Mouse (Mus musculus): ENCODE data around the gene Btbd6. TPM values are rescaled to one million over a fixed set of nuclear protein-coding genes. Genes with fewer than 3 reads are reported as not detected.

The Btbd6 gene
- polyA plus RNA-seq, 1 experiment from 2014 or later: 23.0 TPM

DNA sequence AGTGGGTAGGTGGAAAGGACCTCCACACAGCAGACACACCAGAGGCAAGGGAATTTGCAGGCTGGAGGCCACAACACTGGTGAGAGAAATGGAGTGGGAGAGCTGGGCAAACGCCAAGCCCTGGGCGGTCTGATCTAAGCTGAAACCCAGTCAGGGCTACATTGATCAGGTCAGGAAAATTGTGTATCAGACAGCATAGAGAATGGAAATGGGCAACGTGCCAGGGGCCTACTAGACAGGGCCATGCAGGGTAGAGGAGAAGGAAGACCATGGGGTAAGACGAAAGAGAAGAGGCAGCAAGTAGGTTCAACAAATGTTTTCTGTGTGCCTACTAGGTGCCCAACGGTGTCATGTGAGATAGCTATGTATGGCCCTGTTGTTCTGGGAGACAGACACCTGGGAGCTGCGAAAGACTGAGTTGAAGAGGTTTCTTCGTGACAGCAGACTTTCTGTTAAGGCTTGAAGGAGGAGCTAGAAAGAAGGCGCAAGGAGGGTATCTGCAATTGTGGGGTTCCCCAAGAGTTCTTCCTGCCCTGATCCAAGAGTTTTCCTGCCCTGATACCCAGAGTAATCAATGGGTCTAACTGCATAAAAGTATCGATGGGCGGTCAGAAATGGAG lies 35.0 kb upstream of the Btbd6 start:
- Histone ChIP-seq H3K36me3 (no peaks in the 10 kb centered on the region), H3K27me3 (replicated peaks) (0 out of 2 replicates have a peak, but pooled peaks cover 17% of the 10 kb centered on the region), H3K4me2 (peak overlapping the region; percentile 83), H3K27ac (ENCODE audit: poor library complexity, severe bottlenecking) (no peak overlapping the region), H3K4me1 (replicated peaks) (peaks cover 36% of the 10 kb centered on the region), H3K9ac (peak overlapping the region; percentile 85), H3K4me3 (peak overlapping the region; percentile 83), H3K9me3 (replicated peaks) (no peaks in the 10 kb centered on the region)
- no peak for ATAC-seq (ENCODE audit: insufficient number of reproducible peaks, low FRiP score)
- 38% methylated on average over 10 of the region's 10 CpGs for WGBS

DNA sequence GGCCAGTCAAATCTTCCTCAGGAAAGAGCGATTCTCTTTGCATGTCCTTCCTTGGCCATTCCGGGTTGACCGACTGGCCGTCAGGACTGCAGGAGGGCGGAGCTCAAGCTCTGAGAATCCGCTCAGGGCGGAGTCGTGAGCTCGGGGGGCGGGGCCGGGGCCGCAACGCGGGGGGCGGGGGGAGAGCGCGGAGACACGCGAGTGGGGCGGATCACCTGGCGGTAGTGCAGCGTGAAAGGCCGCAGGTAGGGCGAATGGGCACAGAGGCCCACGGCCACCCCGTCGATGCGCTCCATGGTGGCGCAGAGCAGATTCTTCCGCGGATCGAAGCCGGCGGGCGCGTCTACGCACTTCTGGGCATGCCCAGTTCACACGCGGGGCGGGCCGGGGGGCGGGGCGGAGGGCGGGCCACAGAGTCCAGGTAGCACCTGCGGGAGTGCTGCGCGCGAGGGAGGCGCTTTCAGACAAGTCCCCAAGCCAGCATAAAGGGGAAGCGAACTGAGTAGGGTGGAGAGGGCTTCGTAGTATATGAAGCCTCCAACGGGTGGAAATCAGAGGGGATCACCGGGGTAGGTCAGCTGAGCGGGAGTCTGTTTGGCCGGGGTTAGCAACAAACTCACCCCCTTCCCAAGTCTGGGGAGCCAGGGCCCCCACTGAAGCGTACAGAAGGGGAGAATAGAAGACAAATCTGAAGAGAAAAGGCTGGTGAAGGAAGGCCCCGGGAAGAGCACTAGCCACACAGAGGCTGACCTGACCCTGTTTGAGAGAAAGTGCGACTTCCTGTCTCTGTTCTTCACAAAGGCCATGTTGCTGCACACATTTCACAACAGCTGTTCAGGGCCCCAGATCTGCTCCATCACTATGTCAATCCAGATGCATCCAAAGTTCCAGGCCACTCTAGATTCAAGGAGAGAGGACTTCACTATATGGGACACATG lies 34.2 kb upstream of the Btbd6 start, which contains the start of gene Nudt14:
Gene Nudt14 (minus strand): TSS at position 349 of the 938 bp plus-strand sequence.
- no peaks in the 10 kb centered on the region for H3K36me3 ChIP-seq
- 2% methylated on average over 58 of the region's 58 CpGs for WGBS

DNA sequence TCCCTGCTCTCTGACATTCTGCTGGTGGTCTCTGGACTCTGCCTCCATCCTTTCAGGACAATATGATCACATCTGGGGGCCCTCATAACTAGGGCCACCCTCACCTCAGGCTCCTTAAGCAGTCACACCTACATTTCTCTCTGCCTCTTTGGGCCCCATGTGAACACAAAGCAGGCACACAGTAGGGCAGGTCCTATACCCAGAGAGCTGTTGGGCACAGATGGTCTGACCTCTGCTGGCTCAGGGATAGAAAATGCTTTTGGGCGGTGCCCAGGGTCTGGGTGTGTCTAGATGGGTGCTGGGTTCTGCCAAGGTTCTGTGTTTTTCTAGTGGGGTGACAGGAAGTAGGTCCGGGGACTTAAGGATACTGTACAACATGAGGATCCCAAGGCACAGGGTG lies 32.6 kb upstream of the Btbd6 start:
- ATAC-seq (ENCODE audit: insufficient number of reproducible peaks, low FRiP score): no peak
- Histone ChIP-seq H3K9me3 (replicated peaks) (no peaks in the 10 kb centered on the region), H3K4me3 (no peak overlapping the region), H3K4me1 (replicated peaks) (peaks cover 30% of the 10 kb centered on the region), H3K27me3 (replicated peaks) (peaks cover 14% of the 10 kb centered on the region; the same call in 1 of the 2 replicates), H3K27ac (ENCODE audit: poor library complexity, severe bottlenecking) (no peak overlapping the region), H3K9ac (no peak overlapping the region), H3K4me2 (no peak overlapping the region), H3K36me3 (no peaks in the 10 kb centered on the region)
- 70% methylated on average over 2 of the region's 2 CpGs for WGBS

More for the DNA sequence above, 34.2 kb upstream of the Btbd6 start, which contains the start of gene Nudt14:
- Histone ChIP-seq H3K9ac (peak within 1 kb of the TSS; percentile 85), H3K4me1 (replicated peaks) (peaks cover 36% of the 10 kb centered on the region), H3K9me3 (replicated peaks) (no peaks in the 10 kb centered on the region), H3K4me3 (peak within 1 kb of the TSS; percentile 83), H3K27me3 (replicated peaks) (0 out of 2 replicates have a peak, but pooled peaks cover 17% of the 10 kb centered on the region), H3K4me2 (peak within 1 kb of the TSS; percentile 83), H3K27ac (ENCODE audit: poor library complexity, severe bottlenecking) (peak within 1 kb of the TSS; percentile 58; the same call in 1 of the 2 replicates)
- ATAC-seq (ENCODE audit: insufficient number of reproducible peaks, low FRiP score): peak; percentile 88

DNA sequence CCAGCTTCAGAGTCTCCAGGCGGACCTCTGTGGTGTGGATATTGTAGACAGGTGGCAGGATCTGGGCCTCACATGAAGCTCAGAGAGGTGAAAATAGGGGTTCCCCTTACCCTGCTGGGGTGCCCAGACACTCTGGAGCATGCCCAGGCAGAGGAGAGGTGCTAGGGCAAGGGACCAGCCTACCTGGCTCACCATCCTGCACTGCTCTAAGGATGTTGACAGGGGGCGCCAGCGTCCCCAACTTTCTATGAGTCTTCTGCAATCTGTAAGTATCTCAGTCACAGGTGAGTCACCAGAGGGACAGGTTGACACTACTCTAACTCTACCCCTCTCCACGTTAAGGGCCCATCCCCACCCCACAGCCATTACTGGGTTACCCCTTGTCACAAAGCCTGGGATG lies 29.0 kb upstream of the Btbd6 start:
- H3K9ac ChIP-seq: no peak overlapping the region
- no peaks in the 10 kb centered on the region for H3K9me3 ChIP-seq (replicated peaks)
- peak overlapping the region; percentile 18; the same call in 1 of the 2 replicates for H3K27ac ChIP-seq (ENCODE audit: poor library complexity, severe bottlenecking)
- no peak overlapping the region for H3K4me3 ChIP-seq
- H3K4me2 ChIP-seq: no peak overlapping the region
- ATAC-seq (ENCODE audit: insufficient number of reproducible peaks, low FRiP score): no peak
- H3K4me1 ChIP-seq (replicated peaks): peaks cover 35% of the 10 kb centered on the region
- no peaks in the 10 kb centered on the region for H3K36me3 ChIP-seq
- 25% methylated on average over 4 of the region's 4 CpGs for WGBS
- H3K27me3 ChIP-seq (replicated peaks): peaks cover 4% of the 10 kb centered on the region; the same call in 1 of the 2 replicates

DNA sequence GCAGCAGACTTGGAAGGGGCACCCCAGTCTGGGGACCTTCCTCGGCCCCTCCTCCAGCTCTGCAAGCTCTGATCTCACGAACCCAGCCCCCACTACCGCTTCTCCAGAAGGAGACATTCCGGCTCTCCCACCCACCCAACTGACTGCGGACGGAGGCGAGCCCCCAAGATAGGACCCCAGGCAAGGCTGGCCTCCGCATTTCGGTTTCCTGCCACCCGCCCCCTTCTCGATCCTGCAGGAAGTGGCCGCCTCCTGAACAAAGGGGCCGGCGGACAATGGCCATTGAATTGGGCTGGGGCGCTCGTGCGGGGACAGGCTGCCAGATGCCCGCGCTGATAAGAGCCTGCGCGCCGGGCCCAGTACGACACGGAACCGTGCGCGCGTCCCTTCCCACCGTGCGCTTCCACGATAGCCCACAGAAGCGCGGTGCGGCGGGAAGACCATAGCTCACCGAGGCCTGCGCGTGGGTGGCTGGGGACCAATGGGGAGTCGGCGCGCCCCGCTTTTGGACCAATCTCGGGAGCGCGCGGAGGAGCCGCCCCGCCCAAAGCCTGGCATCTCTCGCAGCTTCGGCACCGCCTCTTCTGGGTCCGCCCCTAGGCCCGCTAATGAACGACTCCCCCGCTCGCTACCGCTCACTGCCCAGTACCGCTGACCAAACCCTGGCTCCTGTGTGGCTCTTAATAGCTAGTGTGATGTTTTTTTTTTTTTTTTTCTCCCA lies 26.1 kb upstream of the Btbd6 start:
- H3K27ac ChIP-seq (ENCODE audit: poor library complexity, severe bottlenecking): peak overlapping the region; percentile 72
- ATAC-seq (ENCODE audit: insufficient number of reproducible peaks, low FRiP score): peak; percentile 77
- H3K9me3 ChIP-seq (replicated peaks): no peaks in the 10 kb centered on the region
- H3K4me1 ChIP-seq (replicated peaks): peaks cover 47% of the 10 kb centered on the region
- WGBS: under 1% methylated on average over 58 of the region's 58 CpGs
- H3K36me3 ChIP-seq: no peaks in the 10 kb centered on the region
- H3K4me2 ChIP-seq: peak overlapping the region; percentile 94
- peaks cover 4% of the 10 kb centered on the region; the same call in 1 of the 2 replicates for H3K27me3 ChIP-seq (replicated peaks)
- peak overlapping the region; percentile 73 for H3K9ac ChIP-seq
- peak overlapping the region; percentile 59 for H3K4me3 ChIP-seq

DNA sequence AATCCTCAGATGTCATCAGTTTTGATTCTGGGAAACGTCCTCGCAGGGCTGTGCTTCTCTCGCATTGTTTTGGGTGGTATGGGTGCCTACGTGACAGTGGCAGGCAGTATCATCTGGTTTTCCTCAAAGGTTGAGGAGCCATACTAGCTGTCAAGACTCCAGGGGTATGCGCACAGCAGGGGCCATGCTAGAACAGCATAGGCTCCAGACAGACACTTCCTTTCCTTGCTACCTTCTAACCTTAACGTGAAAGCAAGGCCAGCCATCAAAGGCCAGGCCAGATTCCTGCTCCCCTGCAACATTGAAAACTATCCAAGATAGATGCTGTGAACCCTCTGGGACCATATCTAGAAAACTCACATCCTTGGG lies 25.5 kb upstream of the Btbd6 start:
- H3K36me3 ChIP-seq: no peaks in the 10 kb centered on the region
- H3K4me1 ChIP-seq (replicated peaks): peaks cover 47% of the 10 kb centered on the region
- ATAC-seq (ENCODE audit: insufficient number of reproducible peaks, low FRiP score): no peak
- WGBS: 2% methylated on average over 6 of the region's 6 CpGs
- H3K4me3 ChIP-seq: peak overlapping the region; percentile 59
- no peaks in the 10 kb centered on the region for H3K9me3 ChIP-seq (replicated peaks)
- peak overlapping the region; percentile 73 for H3K9ac ChIP-seq
- peaks cover 4% of the 10 kb centered on the region; the same call in 1 of the 2 replicates for H3K27me3 ChIP-seq (replicated peaks)
- peak overlapping the region; percentile 72 for H3K27ac ChIP-seq (ENCODE audit: poor library complexity, severe bottlenecking)
- H3K4me2 ChIP-seq: peak overlapping the region; percentile 94

DNA sequence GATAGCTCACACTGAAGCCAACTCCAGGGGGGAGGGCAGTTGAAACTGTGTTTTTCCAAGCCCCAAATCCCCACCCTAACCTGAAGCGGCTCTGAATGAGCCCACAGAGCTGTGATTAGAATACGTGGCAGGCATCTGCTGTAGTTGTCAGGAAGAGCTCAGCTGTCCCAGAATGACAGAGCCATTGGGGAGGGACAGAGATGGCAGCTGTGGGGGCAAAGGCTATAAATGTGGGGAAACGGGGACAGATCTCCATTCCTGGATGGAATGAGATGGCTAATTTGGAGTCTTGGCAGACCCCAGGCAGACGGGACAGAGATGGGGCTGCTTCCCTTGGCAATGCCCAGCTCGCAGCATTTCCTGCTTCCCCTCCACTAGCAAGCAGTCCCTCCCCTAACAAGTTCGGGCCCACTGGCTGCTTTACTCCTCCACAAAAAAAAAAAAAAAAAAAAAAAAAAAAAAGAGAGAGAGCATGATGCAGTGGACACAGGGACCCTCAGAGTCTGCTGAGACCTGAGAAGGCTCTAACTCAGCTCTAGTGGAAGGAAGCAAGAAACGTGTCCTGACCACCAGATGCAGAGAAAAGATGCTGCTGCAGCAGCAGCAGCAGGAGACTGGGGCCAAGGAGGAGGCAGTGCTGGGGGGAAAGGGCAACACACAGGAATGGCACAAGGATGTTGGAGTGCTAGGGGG lies 25.0 kb upstream of the Btbd6 start:
- H3K9ac ChIP-seq: peak overlapping the region; percentile 11; the same call in 1 of the 2 replicates
- no peaks in the 10 kb centered on the region for H3K36me3 ChIP-seq
- peaks cover 47% of the 10 kb centered on the region for H3K4me1 ChIP-seq (replicated peaks)
- peak overlapping the region; percentile 94 for H3K4me2 ChIP-seq
- peak overlapping the region; percentile 59; the same call in 1 of the 2 replicates for H3K4me3 ChIP-seq
- peak overlapping the region; percentile 72 for H3K27ac ChIP-seq (ENCODE audit: poor library complexity, severe bottlenecking)
- H3K27me3 ChIP-seq (replicated peaks): peaks cover 4% of the 10 kb centered on the region; the same call in 1 of the 2 replicates
- 18% methylated on average over 7 of the region's 7 CpGs for WGBS
- H3K9me3 ChIP-seq (replicated peaks): no peaks in the 10 kb centered on the region
- ATAC-seq (ENCODE audit: insufficient number of reproducible peaks, low FRiP score): no peak

DNA sequence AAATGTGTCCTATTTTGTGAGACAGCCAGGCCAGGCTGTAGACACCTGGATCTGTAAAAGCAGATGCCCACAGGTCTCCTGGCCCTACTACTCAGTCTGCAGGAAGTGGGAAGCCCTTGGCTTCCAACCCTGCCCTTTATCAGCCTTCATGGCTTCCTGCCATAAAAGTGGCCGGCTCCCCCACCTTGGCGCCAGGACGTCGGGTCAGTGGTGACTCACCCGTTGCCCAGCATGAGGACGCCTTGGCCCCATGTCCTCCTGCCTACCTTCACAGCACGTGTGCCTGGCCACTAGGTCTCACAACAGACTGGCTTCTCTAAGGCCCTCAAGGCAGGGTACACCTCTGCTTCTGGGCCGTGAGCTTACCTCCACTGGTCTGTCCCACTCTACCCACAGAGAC lies 23.8 kb upstream of the Btbd6 start:
- Histone ChIP-seq H3K27me3 (replicated peaks) (peaks cover 4% of the 10 kb centered on the region; the same call in 1 of the 2 replicates), H3K4me3 (no peak overlapping the region), H3K9ac (no peak overlapping the region), H3K36me3 (peaks cover 4% of the 10 kb centered on the region; the same call in 1 of the 2 replicates), H3K4me1 (replicated peaks) (peaks cover 47% of the 10 kb centered on the region), H3K4me2 (peak overlapping the region; percentile 0; the same call in 1 of the 2 replicates), H3K9me3 (replicated peaks) (no peaks in the 10 kb centered on the region), H3K27ac (ENCODE audit: poor library complexity, severe bottlenecking) (peak overlapping the region; percentile 39; the same call in 1 of the 2 replicates)
- ATAC-seq (ENCODE audit: insufficient number of reproducible peaks, low FRiP score): peak; percentile 29; the same call in 1 of the 2 replicates
- WGBS: 53% methylated on average over 8 of the region's 8 CpGs

DNA sequence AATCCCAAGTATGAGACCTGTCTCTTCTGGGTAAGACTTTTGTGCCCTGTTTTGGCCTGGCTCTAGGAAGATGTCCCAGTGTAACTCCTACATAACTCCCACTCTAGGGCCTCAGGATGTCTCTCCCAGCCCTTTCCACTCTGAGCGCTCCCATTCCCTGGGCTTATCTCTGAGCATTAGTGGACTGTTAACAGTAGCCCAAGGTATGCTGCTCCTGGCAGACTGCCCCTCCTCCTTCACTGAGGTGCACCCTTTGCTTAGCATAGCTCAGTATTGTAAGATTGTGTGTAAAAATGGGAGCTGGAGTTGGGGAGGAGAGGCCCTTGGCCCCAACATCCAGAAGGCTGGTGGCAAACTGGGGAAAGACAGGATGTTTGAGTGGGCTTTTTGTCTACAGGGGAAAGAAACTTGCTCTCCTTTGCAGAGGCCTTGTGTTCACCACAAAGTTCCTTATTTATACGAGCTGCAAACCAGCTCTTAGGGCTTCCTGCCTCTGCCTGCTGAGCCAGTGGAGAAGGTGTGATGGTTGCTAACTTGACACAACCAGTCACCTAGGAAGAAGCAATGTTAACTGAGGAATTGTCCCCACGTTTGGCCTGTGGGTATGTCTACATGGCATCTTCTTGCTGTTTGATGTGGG lies 23.2 kb upstream of the Btbd6 start:
- peak overlapping the region; percentile 0; the same call in 1 of the 2 replicates for H3K4me2 ChIP-seq
- H3K9ac ChIP-seq: no peak overlapping the region
- no peak for ATAC-seq (ENCODE audit: insufficient number of reproducible peaks, low FRiP score)
- peaks cover 4% of the 10 kb centered on the region; the same call in 1 of the 2 replicates for H3K27me3 ChIP-seq (replicated peaks)
- H3K27ac ChIP-seq (ENCODE audit: poor library complexity, severe bottlenecking): peak overlapping the region; percentile 39; the same call in 1 of the 2 replicates
- H3K9me3 ChIP-seq (replicated peaks): no peaks in the 10 kb centered on the region
- peaks cover 4% of the 10 kb centered on the region; the same call in 1 of the 2 replicates for H3K36me3 ChIP-seq
- no peak overlapping the region for H3K4me3 ChIP-seq
- H3K4me1 ChIP-seq (replicated peaks): peaks cover 47% of the 10 kb centered on the region
- 45% methylated on average over 3 of the region's 3 CpGs for WGBS

DNA sequence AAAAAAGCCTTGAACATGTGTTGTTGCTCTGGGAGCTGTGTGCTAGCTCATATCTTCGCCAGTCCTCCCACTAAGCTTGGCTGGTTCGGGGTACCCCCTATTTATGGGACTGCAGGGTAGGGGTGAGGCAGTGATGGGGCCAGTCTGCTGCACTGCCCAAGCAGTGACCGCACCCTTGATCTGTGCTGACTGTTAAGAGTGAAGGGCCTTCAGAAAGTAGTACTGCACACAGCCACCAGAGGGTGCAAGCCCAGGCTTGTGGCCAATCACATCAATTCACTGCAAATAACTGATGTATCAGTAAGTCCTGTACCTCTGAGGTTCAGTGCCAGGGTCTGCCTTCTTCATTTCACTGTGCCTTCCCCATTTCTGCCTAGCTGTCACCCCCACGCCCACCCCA lies 20.5 kb upstream of the Btbd6 start:
- Histone ChIP-seq H3K9ac (no peak overlapping the region), H3K36me3 (peaks cover 19% of the 10 kb centered on the region), H3K27me3 (replicated peaks) (no peaks in the 10 kb centered on the region), H3K4me3 (no peak overlapping the region), H3K9me3 (replicated peaks) (no peaks in the 10 kb centered on the region), H3K4me2 (no peak overlapping the region), H3K27ac (ENCODE audit: poor library complexity, severe bottlenecking) (no peak overlapping the region), H3K4me1 (replicated peaks) (peaks cover 49% of the 10 kb centered on the region)
- no peak for ATAC-seq (ENCODE audit: insufficient number of reproducible peaks, low FRiP score)
- WGBS: 40% methylated on average over 4 of the region's 4 CpGs
